In the genomic region with DNA sequence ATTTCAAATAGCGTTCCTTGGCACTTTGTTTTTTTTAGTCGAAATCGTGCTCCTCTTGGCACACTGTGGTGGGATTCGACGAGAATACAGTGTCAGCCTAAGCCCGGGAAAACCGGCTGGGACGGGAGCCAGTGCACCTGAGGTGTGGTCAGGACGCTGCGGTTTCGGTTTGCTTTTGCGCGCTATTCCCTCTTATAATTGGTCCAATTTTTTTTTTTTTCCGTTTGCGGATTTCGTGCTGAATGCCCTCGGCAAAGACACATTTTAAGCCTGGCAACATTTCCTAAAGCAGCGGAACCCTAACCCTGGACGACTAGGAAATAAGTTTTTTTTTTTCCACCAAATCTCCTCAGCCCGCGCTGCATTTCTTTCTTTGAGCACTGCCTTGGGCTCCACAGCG, we compare ENCODE assay signal across 11 mouse cellular contexts. TPM values are rescaled to one million over a fixed set of nuclear protein-coding genes. Genes with fewer than 3 reads are reported as not detected.
DNase-seq lines count a peak whose midpoint lies in the region; ATAC-seq and TF ChIP-seq lines count a peak whose summit lies in the region.
"Not testable (repeated sequence)": the region's sequence is repeated elsewhere in the genome, so short reads cannot be mapped to it uniquely, and the experiment has no call there.
"Had no signal": no experiment of that assay in that cellular context is flagged by ENCODE, and none has a peak within 500 bp of the region (broad histone marks: within the 10 kb centered on the region; RNA-seq: fewer than 3 reads in every experiment).

No protein-coding gene starts in this region.

- not testable (repeated sequence) for H3K27ac ChIP-seq in embryonic facial prominence, embryonic 12.5 days; heart, adult 2 months; hindbrain, embryonic 15.5 days (replicated peaks); midbrain, embryonic 16.5 days (ENCODE audit: low read length); stomach, embryonic 15.5 days

- TF ChIP-seq EP300 in heart, adult 2 months (IDR thresholded peaks at IDR 0.05; ENCODE audit: insufficient read depth, low read depth, low read length), result not testable (repeated sequence)

- H3K4me3 ChIP-seq in embryonic facial prominence, embryonic 12.5 days; hindbrain, embryonic 15.5 days; midbrain, embryonic 16.5 days (ENCODE audit: low read depth, low read length): not testable (repeated sequence)
- peak overlapping the region; percentile 37; the same call in 1 of the 2 replicates for H3K4me3 ChIP-seq in heart, adult 2 months
- H3K4me3 ChIP-seq in stomach, embryonic 15.5 days (replicated peaks), result peak overlapping the region; percentile 25; the same call in 1 of the 2 replicates

- not testable (repeated sequence) for H3K27me3 ChIP-seq in embryonic facial prominence, embryonic 12.5 days; heart, adult 2 months (ENCODE audit: control insufficient read depth, insufficient read depth, low read length); hindbrain, embryonic 15.5 days; midbrain, embryonic 16.5 days (ENCODE audit: control insufficient read depth, insufficient read depth, low read depth, low read length); stomach, embryonic 15.5 days (replicated peaks)

- under 1% methylated on average over 21 of the region's 22 CpGs for WGBS in embryonic facial prominence, embryonic 12.5 days
- WGBS in heart, adult 2 months, result under 1% methylated on average over 22 of the region's 22 CpGs
- WGBS in hindbrain, embryonic 15.5 days, result under 1% methylated on average over 21 of the region's 22 CpGs
- under 1% methylated on average over 19 of the region's 22 CpGs for WGBS in midbrain, embryonic 16.5 days
- under 1% methylated on average over 21 of the region's 22 CpGs for WGBS in stomach, embryonic 15.5 days

- not testable (repeated sequence) for H3K9me3 ChIP-seq in embryonic facial prominence, embryonic 12.5 days; hindbrain, embryonic 15.5 days; midbrain, embryonic 16.5 days (replicated peaks; ENCODE audit: control insufficient read depth, low read length, poor library complexity, severe bottlenecking); stomach, embryonic 15.5 days

- TF ChIP-seq POLR2A in heart, adult 2 months (IDR thresholded peaks at IDR 0.05; ENCODE audit: insufficient read depth, low read depth, low read length), result not testable (repeated sequence)

- 0 out of 2 replicates have a peak overlapping the region, but pooled peaks have one; percentile 21 for H3K4me2 ChIP-seq in embryonic facial prominence, embryonic 12.5 days (replicated peaks)
- peak overlapping the region; percentile 24; the same call in 1 of the 2 replicates for H3K4me2 ChIP-seq in hindbrain, embryonic 15.5 days
- not testable (repeated sequence) for H3K4me2 ChIP-seq in midbrain, embryonic 16.5 days (ENCODE audit: low read length)
- peak overlapping the region; percentile 44 for H3K4me2 ChIP-seq in stomach, embryonic 15.5 days

- peak; percentile 33 for DNase-seq in adrenal gland, adult 2 months
- peak; percentile 20 to 54 for DNase-seq in heart, adult 2 months
- peak; percentile 21 to 37 for DNase-seq in kidney, postnatal 4 days
- peak; percentile 20 to 27 for DNase-seq in lung, adult 18-20 months

- H3K9ac ChIP-seq in embryonic facial prominence, embryonic 12.5 days; heart, adult 2 months (ENCODE audit: low read depth, low read length); hindbrain, embryonic 15.5 days; midbrain, embryonic 16.5 days (ENCODE audit: low read depth, low read length); stomach, embryonic 15.5 days: not testable (repeated sequence)

- H3K36me3 ChIP-seq in embryonic facial prominence, embryonic 12.5 days; heart, adult 2 months (ENCODE audit: control insufficient read depth, insufficient read depth, low read length); hindbrain, embryonic 15.5 days; midbrain, embryonic 16.5 days (ENCODE audit: control insufficient read depth, insufficient read depth, low read length); stomach, embryonic 15.5 days: not testable (repeated sequence)

- H3K79me2 ChIP-seq in heart, adult 2 months (replicated peaks; ENCODE audit: control insufficient read depth, insufficient read depth, low read length), result not testable (repeated sequence)

- not testable (repeated sequence) for H3K4me1 ChIP-seq in embryonic facial prominence, embryonic 12.5 days; heart, adult 2 months (ENCODE audit: control insufficient read depth, insufficient read depth, low read length); hindbrain, embryonic 15.5 days (replicated peaks); midbrain, embryonic 16.5 days (ENCODE audit: control insufficient read depth, insufficient read depth, low read length); stomach, embryonic 15.5 days

- not testable (repeated sequence) for TF ChIP-seq CTCF in heart, adult 2 months (IDR thresholded peaks at IDR 0.05)

- intact Hi-C loops in heart, adult 2 months (cut with DNase I), result not testable (repeated sequence)

- ATAC-seq in embryonic facial prominence, embryonic 12.5 days (ENCODE audit: insufficient number of reproducible peaks, insufficient read depth, low FRiP score, low TSS enrichment); hindbrain, embryonic 15.5 days (ENCODE audit: low FRiP score, low read depth); stomach, embryonic 15.5 days (ENCODE audit: insufficient read depth, low FRiP score, low read depth): not testable (repeated sequence)
- ATAC-seq in midbrain, embryonic 16.5 days, result 0 out of 2 replicates have a peak, but pooled peaks have one; percentile 36

RNA-seq across cellular contexts. Expression of a gene that starts 15.4 kb away (rescaled TPM):
- not detected for total RNA-seq in adrenal gland, adult 2 months (2021)
- polyA plus RNA-seq in adrenal gland, adult 2 months (2012; rRNA removed), result not detected in 2 replicates
- not detected in 2 replicates for polyA plus RNA-seq in embryonic facial prominence, embryonic 12.5 days (2016; fragmentation: Nextera tagmentation; extraction: Ambion mirVana)
- not detected for total RNA-seq in heart, adult 2 months (2021)
- not detected in 2 replicates for polyA plus RNA-seq in heart, adult 2 months (2012; rRNA removed)
- polyA plus RNA-seq in hindbrain, embryonic 15.5 days (2015; fragmentation: Nextera tagmentation; extraction: Ambion mirVana), result not detected in 2 replicates
- not detected in 2 replicates for polyA plus RNA-seq in midbrain, embryonic 16.5 days (2015; fragmentation: Nextera tagmentation; extraction: Ambion mirVana)
- not detected in 2 replicates for polyA plus RNA-seq in stomach, embryonic 15.5 days (2015; fragmentation: Nextera tagmentation; extraction: Ambion mirVana)
- total RNA-seq: adrenal gland, adult 8-10 months; granulocyte monocyte progenitor cell, adult 5-6 weeks; left cerebral cortex, adult 2 months had no signal

RNA-seq across cellular contexts. Expression of a gene that starts 36.9 kb away (rescaled TPM):
- not detected for total RNA-seq in adrenal gland, adult 2 months (2021)
- not detected in 2 replicates for polyA plus RNA-seq in adrenal gland, adult 2 months (2012; rRNA removed)
- polyA plus RNA-seq in embryonic facial prominence, embryonic 12.5 days (2016; fragmentation: Nextera tagmentation; extraction: Ambion mirVana), result not detected in 2 replicates
- not detected for total RNA-seq in heart, adult 2 months (2021)
- not detected in 2 replicates for polyA plus RNA-seq in heart, adult 2 months (2012; rRNA removed)
- polyA plus RNA-seq in hindbrain, embryonic 15.5 days (2015; fragmentation: Nextera tagmentation; extraction: Ambion mirVana), result not detected in 2 replicates
- not detected in 2 replicates for polyA plus RNA-seq in midbrain, embryonic 16.5 days (2015; fragmentation: Nextera tagmentation; extraction: Ambion mirVana)
- not detected in 2 replicates for polyA plus RNA-seq in stomach, embryonic 15.5 days (2015; fragmentation: Nextera tagmentation; extraction: Ambion mirVana)
- total RNA-seq: adrenal gland, adult 8-10 months; granulocyte monocyte progenitor cell, adult 5-6 weeks; left cerebral cortex, adult 2 months had no signal
